Mouse (Mus musculus): Measurements from ENCODE around the gene Mettl7a1.
"Not testable (repeated sequence)": the region's sequence is repeated elsewhere in the genome, so short reads cannot be mapped to it uniquely, and the experiment has no call there.

The Mettl7a1 gene

GRCm38 (mm10) chr15:100304019-100304991 is at the start of gene Mettl7a1:
TSS of gene Mettl7a1 (plus strand) at chr15:100304140.
- in situ Hi-C loops (cut with MboI, MseI) = loop anchor here in 1 of 2 experiments (10.0 kb wide), 1 partner anchor 1920 kb away; the partner anchor contains the start of gene Olfr283

- in situ Hi-C loops (cut with MboI, MseI) = no loop called here
These were observed 47.6 kb upstream of the Mettl7a1 start for GRCm38 (mm10) chr15:100256386-100256785.

- in situ Hi-C loops (cut with MboI, MseI) = no loop called here
These were observed 46.6 kb upstream of the Mettl7a1 start for GRCm38 (mm10) chr15:100257305-100257704.

- in situ Hi-C loops (cut with MboI, MseI) = no loop called here
These were observed 45.1 kb upstream of the Mettl7a1 start for GRCm38 (mm10) chr15:100258646-100259425.

- in situ Hi-C loops (cut with MboI, MseI) = not testable (repeated sequence)
These were observed 43.6 kb upstream of the Mettl7a1 start for GRCm38 (mm10) chr15:100260351-100260750.

- in situ Hi-C loops (cut with MboI, MseI) = no loop called here
These were observed 40.6 kb upstream of the Mettl7a1 start for GRCm38 (mm10) chr15:100263246-100263905.

GRCm38 (mm10) chr15:100265586-100266325 is 38.2 kb upstream of the Mettl7a1 start:
- in situ Hi-C loops (cut with MboI, MseI) = no loop called here

GRCm38 (mm10) chr15:100268916-100269315 is 35.0 kb upstream of the Mettl7a1 start:
- in situ Hi-C loops (cut with MboI, MseI) = no loop called here

- in situ Hi-C loops (cut with MboI, MseI) = no loop called here
These were observed 34.2 kb upstream of the Mettl7a1 start for GRCm38 (mm10) chr15:100269776-100270175.

GRCm38 (mm10) chr15:100270609-100271008 is 33.3 kb upstream of the Mettl7a1 start:
- in situ Hi-C loops (cut with MboI, MseI) = not testable (repeated sequence)

GRCm38 (mm10) chr15:100271411-100271810 is 32.5 kb upstream of the Mettl7a1 start:
- in situ Hi-C loops (cut with MboI, MseI) = no loop called here

GRCm38 (mm10) chr15:100273791-100274308 is 30.1 kb upstream of the Mettl7a1 start:
- in situ Hi-C loops (cut with MboI, MseI) = not testable (repeated sequence)

GRCm38 (mm10) chr15:100274790-100275559 is 29.0 kb upstream of the Mettl7a1 start:
- in situ Hi-C loops (cut with MboI, MseI) = no loop called here

GRCm38 (mm10) chr15:100276403-100276802 is 27.5 kb upstream of the Mettl7a1 start:
- in situ Hi-C loops (cut with MboI, MseI) = no loop called here

- in situ Hi-C loops (cut with MboI, MseI) = no loop called here
These were observed 26.4 kb upstream of the Mettl7a1 start for GRCm38 (mm10) chr15:100277586-100277985.

GRCm38 (mm10) chr15:100280626-100281025 is 23.3 kb upstream of the Mettl7a1 start, which contains the start of gene Tmprss12:
TSS of gene Tmprss12 (plus strand) at chr15:100280837.
- in situ Hi-C loops (cut with MboI, MseI) = no loop called here

- in situ Hi-C loops (cut with MboI, MseI) = no loop called here
These were observed 15.0 kb upstream of the Mettl7a1 start for GRCm38 (mm10) chr15:100288980-100289379.

- in situ Hi-C loops (cut with MboI, MseI) = loop anchor here in 1 of 2 experiments (5.0 kb wide), 1 partner anchor 44 kb away; no protein-coding TSS in a partner anchor
These were observed 13.1 kb upstream of the Mettl7a1 start for GRCm38 (mm10) chr15:100290858-100291257.

- in situ Hi-C loops (cut with MboI, MseI) = loop anchor here in 1 of 2 experiments (5.0 kb wide), 1 partner anchor 45 kb away; no protein-coding TSS in a partner anchor
These were observed 11.6 kb upstream of the Mettl7a1 start for GRCm38 (mm10) chr15:100292326-100292725.

- in situ Hi-C loops (cut with MboI, MseI) = no loop called here
These were observed 6.1 kb upstream of the Mettl7a1 start for GRCm38 (mm10) chr15:100297856-100298255.

All from T-helper 17 cell (primary cell).